Mouse (Mus musculus) liver, embryonic 14.5 days (tissue): ENCODE results near the gene Cgnl1.

Source experiments
- CTCF ChIP-seq: IDR thresholded peaks from 2 replicates; pipeline ENCODE4 v1.5.1; 2016; ENCODE audit warnings: antibody characterized with exemption, low read depth, control low read depth
- EP300 ChIP-seq: IDR thresholded peaks from 2 replicates; pipeline ENCODE4 v1.6.1; 2016; ENCODE audit warnings: antibody characterized with exemption, low read depth

- no peak for TF ChIP-seq CTCF
- TF ChIP-seq EP300: no peak
Observed at GRCm38 (mm10) chr9:71611876-71612275, 159.5 kb downstream of the Cgnl1 start.
